Mouse (Mus musculus): ENCODE data around the gene Syngr1.

Syngr1 gene

DNA sequence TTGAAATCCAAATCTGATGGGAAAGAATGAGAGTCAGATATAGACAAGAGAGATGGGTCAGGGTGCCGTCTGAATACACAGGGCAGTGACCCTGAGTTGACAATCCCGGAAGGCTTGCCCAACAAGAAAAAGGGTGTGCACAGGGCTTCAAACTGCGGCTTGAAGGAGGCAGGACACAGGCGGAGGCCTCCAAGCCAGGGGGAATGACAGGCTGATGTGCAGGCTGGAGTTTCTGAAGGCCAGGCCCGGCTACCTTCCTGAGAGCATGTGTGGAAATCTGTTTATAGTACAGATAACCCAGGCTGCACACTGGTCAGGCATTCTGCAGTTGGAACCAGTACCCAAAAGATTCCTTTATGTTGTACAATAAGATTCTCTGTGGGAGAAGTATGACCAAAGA lies 56.4 kb downstream of the Syngr1 start:
- no peak for DNase-seq (ENCODE audit: low read depth)

DNA sequence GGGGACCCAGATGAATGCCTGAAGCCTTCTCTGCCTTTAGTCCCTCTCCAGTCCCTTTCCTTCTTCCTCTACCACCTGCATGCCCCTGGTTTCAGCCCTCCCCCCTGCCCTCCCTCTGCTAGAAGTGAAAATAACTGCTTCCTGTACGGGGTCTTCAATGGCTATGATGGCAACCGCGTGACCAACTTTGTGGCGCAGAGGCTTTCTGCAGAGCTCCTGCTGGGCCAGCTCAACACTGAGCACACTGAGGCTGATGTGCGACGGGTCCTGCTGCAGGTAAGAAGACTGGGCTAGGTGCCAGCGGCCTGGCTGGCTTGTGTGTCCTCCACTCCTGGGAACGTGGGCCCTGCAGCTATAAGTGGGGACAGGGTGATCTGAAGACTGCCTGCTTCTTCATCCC lies 57.4 kb downstream of the Syngr1 start:
- no peak for DNase-seq (ENCODE audit: low read depth)

DNA sequence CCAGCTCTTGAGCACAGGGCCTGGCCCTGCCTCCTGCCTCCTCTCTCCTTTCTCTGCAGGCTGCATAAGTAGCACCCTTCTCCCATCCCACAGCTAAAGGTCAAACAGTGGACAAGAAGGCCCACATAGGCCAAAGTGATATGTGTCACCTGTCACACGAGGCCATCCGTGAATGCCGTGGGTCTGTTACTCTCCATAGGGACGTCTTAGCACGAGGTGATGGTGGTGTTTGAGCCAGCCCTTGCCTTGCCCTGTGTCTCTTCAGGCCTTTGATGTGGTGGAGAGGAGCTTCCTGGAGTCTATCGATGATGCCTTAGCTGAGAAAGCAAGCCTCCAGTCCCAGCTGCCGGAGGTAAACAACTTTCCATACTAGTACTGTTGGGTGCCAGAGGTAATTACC lies 58.4 kb downstream of the Syngr1 start:
- DNase-seq (ENCODE audit: low read depth), result no peak

DNA sequence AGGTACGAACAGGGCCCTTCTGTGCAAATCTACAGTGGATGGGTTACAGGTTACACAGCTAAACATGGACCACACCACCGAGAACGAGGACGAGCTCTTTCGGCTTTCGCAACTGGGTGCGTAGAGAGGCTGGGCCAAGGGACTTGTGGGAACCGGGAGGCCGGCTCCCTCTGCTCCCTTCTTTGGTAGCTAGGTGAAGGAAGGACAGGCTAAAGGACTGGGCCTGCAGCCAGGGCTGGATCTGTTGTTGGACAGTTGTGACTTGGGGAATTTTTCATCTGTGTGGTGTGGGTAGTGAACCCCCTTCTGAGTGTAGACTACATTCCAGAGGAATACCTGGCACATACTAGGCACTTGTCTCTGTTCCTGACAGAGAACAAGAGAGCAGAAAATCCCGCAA lies 61.5 kb downstream of the Syngr1 start:
- no peak for DNase-seq (ENCODE audit: low read depth)

DNA sequence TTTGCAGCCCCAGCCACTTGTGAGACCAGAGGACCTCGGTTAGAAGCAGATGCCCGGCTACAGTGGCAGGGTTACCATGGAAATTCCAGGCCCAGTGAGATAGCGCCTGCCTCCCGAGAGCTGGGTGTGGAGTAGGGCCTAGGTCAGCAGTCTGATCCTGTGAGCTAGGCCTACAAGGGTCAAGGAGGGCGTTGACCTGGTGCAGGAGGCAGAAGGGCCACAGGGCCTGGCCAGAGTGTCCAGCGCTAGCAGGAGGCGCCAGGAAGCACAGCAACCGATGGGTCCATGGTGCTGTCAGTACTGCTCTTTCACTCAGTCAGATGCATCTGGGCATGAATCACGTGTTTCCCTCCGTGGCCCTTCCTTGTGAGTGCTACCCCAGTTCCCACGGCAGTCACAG lies 62.6 kb downstream of the Syngr1 start:
- DNase-seq (ENCODE audit: low read depth), result no peak

DNA sequence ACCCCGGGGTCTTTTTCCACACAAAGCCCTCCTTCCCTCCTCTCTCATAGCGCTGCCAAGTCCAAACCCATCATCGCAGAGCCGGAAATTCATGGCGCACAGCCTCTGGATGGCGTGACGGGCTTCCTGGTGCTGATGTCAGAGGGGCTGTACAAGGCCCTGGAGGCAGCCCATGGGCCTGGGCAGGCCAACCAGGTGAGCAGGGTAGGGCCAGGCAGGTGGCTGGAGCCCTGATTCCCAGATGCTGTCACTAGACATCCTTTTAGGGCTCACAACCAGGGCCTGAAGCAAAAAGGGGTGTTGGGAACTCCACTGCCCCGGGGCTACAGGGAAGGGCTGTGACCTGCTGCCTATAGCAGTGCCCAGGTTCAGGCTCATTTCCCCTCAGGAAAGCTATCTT lies 64.6 kb downstream of the Syngr1 start:
- no peak for DNase-seq (ENCODE audit: low read depth)

DNA sequence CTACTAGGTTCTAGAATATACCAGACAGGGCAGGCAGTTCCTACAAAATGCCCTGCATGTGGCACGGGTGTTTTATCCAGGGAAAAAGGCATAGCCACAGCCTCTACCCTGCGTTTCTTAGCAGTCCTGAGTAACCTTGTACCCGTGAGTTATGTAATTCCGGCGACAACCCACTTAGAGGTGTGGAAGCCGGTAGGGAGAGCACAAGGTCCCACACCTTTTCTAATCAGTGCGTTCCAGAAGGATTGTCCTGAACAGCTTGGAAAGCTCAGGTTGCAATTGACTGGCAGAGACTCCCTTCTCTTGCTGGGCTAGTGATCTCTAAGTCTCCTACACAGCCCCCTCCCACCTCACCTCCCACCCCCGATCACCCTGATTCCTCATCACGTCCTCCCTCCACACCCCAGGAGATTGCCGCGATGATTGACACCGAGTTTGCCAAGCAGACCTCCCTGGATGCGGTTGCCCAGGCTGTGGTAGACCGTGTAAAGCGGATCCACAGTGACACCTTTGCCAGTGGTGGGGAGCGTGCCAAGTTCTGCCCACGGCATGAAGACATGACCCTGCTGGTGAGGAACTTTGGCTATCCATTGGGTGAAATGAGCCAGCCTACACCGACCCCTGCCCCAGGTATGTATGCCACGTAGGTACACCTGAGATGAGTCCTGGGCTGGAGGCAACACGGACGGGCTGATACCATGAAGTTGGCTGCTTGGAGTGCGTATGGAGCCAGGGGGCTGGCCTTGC lies 66.2 kb downstream of the Syngr1 start:
- no peak for DNase-seq (ENCODE audit: low read depth)

DNA sequence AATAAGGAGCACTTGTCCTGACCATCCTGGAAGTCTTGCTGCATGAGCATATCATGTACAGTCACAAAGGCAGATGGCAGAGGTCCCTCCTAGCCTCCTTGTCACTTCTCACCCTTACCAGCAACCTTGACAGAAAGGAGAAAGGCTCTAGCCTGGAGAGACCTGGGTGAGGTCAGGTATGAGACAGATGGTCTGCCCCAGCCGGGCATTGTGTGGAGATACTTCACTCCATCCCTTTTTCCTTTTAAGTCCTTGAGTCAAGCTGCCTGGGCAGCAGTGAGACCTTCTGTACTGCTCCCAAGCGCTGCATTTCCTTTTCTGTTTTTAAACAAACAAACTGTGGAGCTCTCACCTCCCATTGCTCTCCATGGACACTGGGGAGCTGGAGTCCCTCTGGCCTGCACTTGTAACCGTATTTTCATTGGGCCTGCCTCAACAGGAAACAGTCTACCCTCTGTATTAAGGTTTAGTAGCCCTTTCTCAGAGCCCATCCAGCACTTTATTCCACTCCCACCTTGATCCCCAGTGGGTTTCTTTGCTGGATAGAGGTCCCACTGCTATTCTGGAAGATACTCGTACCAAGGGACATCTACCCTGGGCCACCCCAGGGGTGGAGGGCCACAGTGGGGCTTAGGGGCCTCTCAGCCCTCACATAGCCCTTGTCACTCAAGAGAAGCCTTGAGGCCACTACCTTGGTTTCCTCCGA lies 67.0 kb downstream of the Syngr1 start:
- DNase-seq (ENCODE audit: low read depth), result no peak

DNA sequence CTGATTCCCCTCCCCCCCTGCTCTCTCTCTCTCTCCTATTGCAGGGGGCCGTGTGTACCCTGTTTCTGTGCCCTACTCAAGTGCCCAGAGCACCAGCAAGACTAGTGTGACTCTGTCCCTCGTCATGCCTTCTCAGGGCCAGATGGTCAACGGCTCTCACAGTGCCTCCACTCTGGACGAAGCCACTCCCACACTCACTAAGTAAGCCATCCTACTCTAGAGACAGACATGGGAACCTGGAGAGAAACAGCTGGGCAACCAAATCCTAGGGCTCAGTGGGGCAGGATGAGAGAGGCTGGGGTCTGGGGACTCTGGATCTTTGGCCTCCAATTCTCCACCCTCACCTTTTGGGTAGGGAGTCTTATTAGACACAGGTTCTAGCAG lies 67.6 kb downstream of the Syngr1 start:
- no peak for DNase-seq (ENCODE audit: low read depth)

DNA sequence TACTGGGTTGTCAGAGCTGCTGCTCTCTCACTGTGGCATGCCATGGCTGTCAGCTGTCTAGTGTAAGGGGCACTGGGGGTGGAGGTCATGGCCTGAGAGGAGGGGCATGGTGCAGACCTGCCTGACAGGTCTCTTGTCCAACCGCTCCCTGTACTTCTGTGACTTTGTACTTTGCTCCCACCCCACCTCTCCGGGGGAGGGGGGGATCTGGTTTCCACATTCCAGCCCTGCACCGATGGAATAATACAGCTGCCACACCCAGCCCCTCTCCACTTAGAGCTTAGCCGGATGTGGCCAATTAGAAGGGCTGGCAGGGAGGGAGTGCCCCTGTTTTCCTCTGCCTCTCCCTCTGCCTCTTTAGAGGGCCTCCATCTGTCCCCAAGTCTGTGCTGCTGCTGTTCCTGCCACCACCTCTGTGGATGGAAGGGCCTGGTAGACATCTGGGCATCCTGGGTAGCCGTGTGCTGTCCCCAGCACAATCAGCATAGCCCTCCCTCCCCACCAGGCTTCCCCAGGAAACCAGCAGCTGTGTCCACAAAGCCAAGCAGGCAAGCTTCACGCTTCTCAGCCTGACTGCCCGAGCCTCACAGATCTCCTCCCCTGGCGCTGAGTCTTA lies 68.3 kb downstream of the Syngr1 start:
- DNase-seq (ENCODE audit: low read depth), result no peak

DNA sequence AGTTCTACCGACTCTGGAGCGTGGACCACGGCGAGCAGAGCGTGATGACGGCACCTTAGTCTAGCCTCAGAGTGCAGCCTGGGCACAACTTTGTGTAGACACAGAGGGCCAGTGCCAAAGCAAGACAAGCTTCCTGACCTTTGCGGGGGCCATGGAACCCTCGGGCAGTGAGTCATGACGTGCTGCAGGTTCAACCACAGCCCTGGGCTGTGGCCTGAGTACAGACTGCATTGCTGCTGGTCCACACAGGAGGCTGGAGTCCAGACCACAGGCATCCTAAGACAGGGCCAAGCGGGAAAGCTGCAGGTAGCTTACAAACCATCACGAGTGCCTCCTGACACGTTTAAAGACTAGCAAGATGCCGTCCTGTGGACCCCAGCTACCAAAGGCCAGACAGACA lies 69.1 kb downstream of the Syngr1 start:
- no peak for DNase-seq (ENCODE audit: low read depth)

DNA sequence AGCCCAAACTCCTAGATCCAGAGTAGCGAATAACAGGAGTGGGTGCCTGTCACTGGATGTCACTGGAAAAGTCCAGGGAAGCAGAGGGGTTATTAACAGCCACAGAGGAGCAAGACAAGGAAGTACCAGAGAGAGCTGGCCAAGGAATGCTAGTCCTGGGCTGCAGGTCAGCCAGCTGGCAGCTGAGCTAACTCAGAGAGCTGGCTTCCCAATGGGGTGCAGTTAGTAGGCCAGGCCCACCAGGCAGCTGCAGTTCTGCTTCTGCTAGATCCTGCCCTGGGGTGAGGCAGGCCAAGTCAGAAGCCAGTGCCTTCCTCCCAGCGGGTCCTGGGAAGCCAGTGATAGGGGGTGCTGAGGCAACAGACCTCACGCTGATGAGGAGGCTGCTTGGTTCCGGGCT lies 69.6 kb downstream of the Syngr1 start:
- no peak for DNase-seq (ENCODE audit: low read depth)

DNA sequence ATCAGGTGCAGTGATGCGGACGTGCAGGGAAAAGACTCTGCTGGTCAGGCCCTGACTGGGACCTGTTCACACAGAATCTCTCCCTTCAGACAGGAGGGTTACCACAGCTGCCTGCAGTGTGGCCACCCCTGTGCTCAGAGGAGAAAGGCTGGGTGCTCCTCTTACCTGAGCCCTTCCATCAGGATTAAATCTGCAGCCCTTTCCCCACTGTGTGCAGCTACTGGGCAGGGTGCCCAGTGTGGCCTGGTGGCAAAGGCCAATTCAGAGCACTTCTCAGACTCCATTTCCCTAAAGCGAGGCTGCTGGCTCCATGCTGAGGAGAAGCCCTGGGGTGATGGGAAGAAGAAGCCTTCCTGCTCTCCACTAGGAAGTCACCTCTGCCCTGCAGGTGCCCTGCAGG lies 70.1 kb downstream of the Syngr1 start:
- no peak for DNase-seq (ENCODE audit: low read depth)

DNA sequence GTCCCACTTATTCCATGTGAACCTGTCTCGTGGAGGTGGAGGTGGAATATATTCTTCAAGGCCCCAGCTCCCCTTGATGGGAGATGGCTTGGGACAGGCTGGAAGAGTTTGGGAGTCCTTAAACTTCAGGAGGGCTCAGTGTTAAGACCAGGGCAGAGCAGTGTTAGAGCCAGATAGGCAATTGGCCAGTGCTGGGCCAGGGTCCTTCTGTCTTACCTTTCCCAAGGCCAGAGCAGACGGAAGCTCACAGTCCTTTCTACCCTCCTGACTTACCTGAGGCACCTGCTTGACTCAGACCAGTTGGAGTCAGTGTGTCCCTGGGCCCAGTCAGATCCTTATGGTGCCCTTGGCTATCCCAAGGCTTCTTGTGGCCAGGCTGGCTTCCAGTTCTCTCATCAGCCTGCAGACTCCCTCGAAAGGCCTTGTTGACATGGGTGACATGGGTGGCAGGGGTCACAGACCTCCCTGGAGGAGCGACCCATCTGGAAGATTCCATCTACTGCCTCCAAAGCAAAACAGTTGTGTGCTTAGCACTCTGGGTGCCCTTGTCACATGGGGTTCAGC lies 71.3 kb downstream of the Syngr1 start:
- no peak for DNase-seq (ENCODE audit: low read depth)

DNA sequence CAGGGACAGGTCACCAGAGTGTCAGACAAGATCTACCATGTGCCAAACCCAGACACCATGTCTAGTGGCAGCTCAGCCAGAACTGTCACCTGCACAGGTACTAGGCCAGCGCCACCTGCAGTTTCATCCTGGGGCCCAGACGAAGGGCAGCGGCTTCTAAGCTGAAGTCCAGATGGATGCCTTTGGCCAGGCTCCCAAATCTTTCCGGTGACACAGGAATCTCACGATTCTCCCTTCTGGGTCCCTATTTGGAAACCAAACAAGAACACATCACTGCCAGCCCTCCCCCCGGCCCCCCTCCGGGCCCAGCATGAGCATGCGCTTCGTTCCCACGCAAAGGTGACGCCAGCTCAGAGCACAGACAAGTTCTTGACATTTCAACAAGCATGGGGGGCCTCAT lies 72.1 kb downstream of the Syngr1 start:
- DNase-seq (ENCODE audit: low read depth), result no peak

DNA sequence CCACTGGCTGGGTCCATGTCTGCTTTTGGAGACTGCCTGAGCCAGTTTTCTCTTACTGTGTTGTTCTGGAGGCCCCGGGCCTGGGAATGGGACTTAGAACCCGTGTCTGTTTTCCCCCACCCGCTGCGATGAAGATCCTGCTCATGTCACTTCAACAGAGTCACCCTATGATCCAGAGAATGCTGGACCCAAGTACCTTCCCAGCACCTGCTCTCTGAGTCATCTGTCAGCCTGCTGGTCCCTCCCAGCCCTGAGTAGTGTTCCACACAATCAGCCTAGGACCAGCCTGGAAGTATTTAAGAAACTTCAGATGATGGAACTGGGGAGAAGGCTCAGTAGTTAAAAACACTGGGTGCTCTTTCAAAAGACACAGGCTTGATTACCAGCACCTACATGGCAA lies 72.6 kb downstream of the Syngr1 start:
- no peak for DNase-seq (ENCODE audit: low read depth)

DNA sequence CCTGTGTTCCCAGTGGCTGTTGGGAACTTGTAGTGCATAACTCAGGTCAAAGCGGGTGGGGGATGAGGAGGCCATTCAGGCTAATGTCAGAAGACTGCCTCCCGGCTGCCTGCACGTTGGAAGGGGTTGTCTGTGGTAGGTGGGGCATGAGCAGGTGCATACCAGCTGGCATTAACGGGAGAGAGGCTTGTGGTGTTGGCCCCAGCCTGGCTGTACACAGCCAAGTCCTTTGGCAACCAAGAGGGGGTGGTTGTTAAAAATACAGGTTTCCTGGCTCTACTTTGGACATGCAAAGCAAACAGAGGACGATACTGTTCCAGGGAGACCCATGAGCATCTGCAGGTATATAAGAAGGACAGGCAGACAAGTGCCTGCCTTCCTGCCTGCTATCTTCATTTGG lies 74.3 kb downstream of the Syngr1 start:
- no peak for DNase-seq (ENCODE audit: low read depth)
